Mouse (Mus musculus) ES-Bruce4 (cell line): ENCODE measurements around the gene Pear1.

Experiments used
- CTCF ChIP-seq: IDR thresholded peaks from one replicate; pipeline ENCODE4 v1.8.1; 2011; ENCODE audit warnings: low read depth, low read length
- POLR2A ChIP-seq: IDR thresholded peaks from one replicate; pipeline ENCODE4 v1.8.1; 2011; ENCODE audit warnings: low read length; ENCODE audit not compliant: insufficient read depth

GRCm38 (mm10) chr3:87796736-87797334, 27.3 kb downstream of the Pear1 start, which contains the start of gene Insrr:
- no peak for TF ChIP-seq CTCF
- TF ChIP-seq POLR2A = no peak
